Mouse (Mus musculus): ENCODE results near the gene Slc47a2. TPM values are rescaled to one million over a fixed set of nuclear protein-coding genes. Genes with fewer than 3 reads are reported as not detected.

The Slc47a2 gene
- not detected in 2 replicates for polyA plus RNA-seq (2015; fragmentation: Nextera tagmentation; extraction: Ambion mirVana)

GRCm38 (mm10) chr11:61342505-61343420, at the start of gene Slc47a2:
TSS of gene Slc47a2 (minus strand) at chr11:61342860.
- no peaks in the 10 kb centered on the region for H3K9me3 ChIP-seq
- H3K27me3 ChIP-seq = peaks cover 69% of the 10 kb centered on the region
- peak within 1 kb of the TSS; percentile 59; the same call in 1 of the 2 replicates for H3K9ac ChIP-seq
- H3K36me3 ChIP-seq = no peaks in the 10 kb centered on the region
- 3% methylated on average over 61 of the region's 61 CpGs for WGBS
- no peak within 1 kb of the TSS for H3K27ac ChIP-seq
- peak within 1 kb of the TSS; percentile 80 for H3K4me2 ChIP-seq
- peaks cover 12% of the 10 kb centered on the region for H3K4me1 ChIP-seq
- ATAC-seq (ENCODE audit: insufficient number of reproducible peaks, insufficient read depth, low FRiP score, low TSS enrichment, low read depth) = no peak
- peak within 1 kb of the TSS; percentile 45 for H3K4me3 ChIP-seq

GRCm38 (mm10) chr11:61388936-61389335, 46.3 kb upstream of the Slc47a2 start:
- no peak overlapping the region for H3K4me3 ChIP-seq
- H3K27me3 ChIP-seq = no peaks in the 10 kb centered on the region
- WGBS = 77% methylated on average over 4 of the region's 4 CpGs
- H3K4me1 ChIP-seq = 0 out of 2 replicates have a peak, but pooled peaks cover 2% of the 10 kb centered on the region
- no peak overlapping the region for H3K4me2 ChIP-seq
- no peak overlapping the region for H3K9ac ChIP-seq
- H3K36me3 ChIP-seq = no peaks in the 10 kb centered on the region
- ATAC-seq (ENCODE audit: insufficient number of reproducible peaks, insufficient read depth, low FRiP score, low TSS enrichment, low read depth) = no peak
- H3K9me3 ChIP-seq = 0 out of 2 replicates have a peak, but pooled peaks cover 5% of the 10 kb centered on the region
- H3K27ac ChIP-seq = no peak overlapping the region

- Histone ChIP-seq H3K4me3 (no peak overlapping the region), H3K36me3 (no peaks in the 10 kb centered on the region), H3K9me3 (0 out of 2 replicates have a peak, but pooled peaks cover 5% of the 10 kb centered on the region), H3K27ac (no peak overlapping the region), H3K27me3 (no peaks in the 10 kb centered on the region), H3K4me1 (0 out of 2 replicates have a peak, but pooled peaks cover 2% of the 10 kb centered on the region), H3K4me2 (no peak overlapping the region), H3K9ac (no peak overlapping the region)
- 61% methylated on average over 6 of the region's 6 CpGs for WGBS
- no peak for ATAC-seq (ENCODE audit: insufficient number of reproducible peaks, insufficient read depth, low FRiP score, low TSS enrichment, low read depth)
Observed at GRCm38 (mm10) chr11:61388012-61388411, 45.4 kb upstream of the Slc47a2 start.

- H3K36me3 ChIP-seq = no peaks in the 10 kb centered on the region
- WGBS = 71% methylated on average over 6 of the region's 6 CpGs
- ATAC-seq (ENCODE audit: insufficient number of reproducible peaks, insufficient read depth, low FRiP score, low TSS enrichment, low read depth) = no peak
- H3K27ac ChIP-seq = no peak overlapping the region
- H3K9ac ChIP-seq = no peak overlapping the region
- H3K4me3 ChIP-seq = no peak overlapping the region
- H3K9me3 ChIP-seq = 0 out of 2 replicates have a peak, but pooled peaks cover 5% of the 10 kb centered on the region
- H3K4me1 ChIP-seq = 0 out of 2 replicates have a peak, but pooled peaks cover 2% of the 10 kb centered on the region
- H3K4me2 ChIP-seq = no peak overlapping the region
- H3K27me3 ChIP-seq = no peaks in the 10 kb centered on the region
Observed at GRCm38 (mm10) chr11:61387233-61387632, 44.6 kb upstream of the Slc47a2 start.

GRCm38 (mm10) chr11:61385725-61386124, 43.1 kb upstream of the Slc47a2 start:
- 62% methylated on average over 4 of the region's 4 CpGs for WGBS
- H3K4me3 ChIP-seq = no peak overlapping the region
- ATAC-seq (ENCODE audit: insufficient number of reproducible peaks, insufficient read depth, low FRiP score, low TSS enrichment, low read depth) = no peak

GRCm38 (mm10) chr11:61381272-61381671, 38.6 kb upstream of the Slc47a2 start:
- no peak for ATAC-seq (ENCODE audit: insufficient number of reproducible peaks, insufficient read depth, low FRiP score, low TSS enrichment, low read depth)
- H3K4me3 ChIP-seq = no peak overlapping the region

More at GRCm38 (mm10) chr11:61385725-61386124, 43.1 kb upstream of the Slc47a2 start:
- Histone ChIP-seq H3K9ac (no peak overlapping the region), H3K27me3 (peaks cover 3% of the 10 kb centered on the region; the same call in 1 of the 2 replicates), H3K36me3 (no peaks in the 10 kb centered on the region), H3K27ac (no peak overlapping the region), H3K4me2 (no peak overlapping the region), H3K9me3 (no peaks in the 10 kb centered on the region), H3K4me1 (0 out of 2 replicates have a peak, but pooled peaks cover 2% of the 10 kb centered on the region)

GRCm38 (mm10) chr11:61378651-61379050, 36.0 kb upstream of the Slc47a2 start:
- no peak overlapping the region for H3K4me3 ChIP-seq
- no peak overlapping the region for H3K4me2 ChIP-seq
- peaks cover 54% of the 10 kb centered on the region for H3K27me3 ChIP-seq
- 78% methylated on average over 4 of the region's 4 CpGs for WGBS
- no peak overlapping the region for H3K9ac ChIP-seq
- H3K4me1 ChIP-seq = peaks cover 11% of the 10 kb centered on the region
- ATAC-seq (ENCODE audit: insufficient number of reproducible peaks, insufficient read depth, low FRiP score, low TSS enrichment, low read depth) = no peak
- no peaks in the 10 kb centered on the region for H3K9me3 ChIP-seq
- H3K27ac ChIP-seq = no peak overlapping the region
- no peaks in the 10 kb centered on the region for H3K36me3 ChIP-seq

More at GRCm38 (mm10) chr11:61381272-61381671, 38.6 kb upstream of the Slc47a2 start:
- no peak overlapping the region for H3K9ac ChIP-seq
- peaks cover 13% of the 10 kb centered on the region for H3K4me1 ChIP-seq
- H3K9me3 ChIP-seq = no peaks in the 10 kb centered on the region
- H3K27ac ChIP-seq = no peak overlapping the region
- H3K4me2 ChIP-seq = no peak overlapping the region
- peaks cover 41% of the 10 kb centered on the region for H3K27me3 ChIP-seq
- 92% methylated on average over 1 of the region's 1 CpGs for WGBS
- H3K36me3 ChIP-seq = no peaks in the 10 kb centered on the region

GRCm38 (mm10) chr11:61377881-61378613, 35.4 kb upstream of the Slc47a2 start, which contains the start of gene Slc47a1:
TSS of gene Slc47a1 (minus strand) at chr11:61378345.
- H3K4me2 ChIP-seq = peak within 1 kb of the TSS; percentile 71
- no peak for ATAC-seq (ENCODE audit: insufficient number of reproducible peaks, insufficient read depth, low FRiP score, low TSS enrichment, low read depth)
- no peaks in the 10 kb centered on the region for H3K36me3 ChIP-seq
- H3K27ac ChIP-seq = no peak within 1 kb of the TSS
- H3K4me3 ChIP-seq = peak within 1 kb of the TSS; percentile 41
- H3K4me1 ChIP-seq = peaks cover 11% of the 10 kb centered on the region
- no peaks in the 10 kb centered on the region for H3K9me3 ChIP-seq
- H3K27me3 ChIP-seq = peaks cover 54% of the 10 kb centered on the region
- peak within 1 kb of the TSS; percentile 61 for H3K9ac ChIP-seq
- WGBS = 15% methylated on average over 39 of the region's 39 CpGs

GRCm38 (mm10) chr11:61368668-61369067, 26.0 kb upstream of the Slc47a2 start:
- no peak overlapping the region for H3K27ac ChIP-seq
- H3K4me2 ChIP-seq = no peak overlapping the region
- H3K4me3 ChIP-seq = no peak overlapping the region
- 91% methylated on average over 2 of the region's 2 CpGs for WGBS
- no peak for ATAC-seq (ENCODE audit: insufficient number of reproducible peaks, insufficient read depth, low FRiP score, low TSS enrichment, low read depth)
- H3K36me3 ChIP-seq = no peaks in the 10 kb centered on the region
- 0 out of 2 replicates have a peak, but pooled peaks cover 3% of the 10 kb centered on the region for H3K27me3 ChIP-seq
- H3K9ac ChIP-seq = no peak overlapping the region
- no peaks in the 10 kb centered on the region for H3K4me1 ChIP-seq
- H3K9me3 ChIP-seq = no peaks in the 10 kb centered on the region

- H3K27ac ChIP-seq = no peak overlapping the region
- no peak for ATAC-seq (ENCODE audit: insufficient number of reproducible peaks, insufficient read depth, low FRiP score, low TSS enrichment, low read depth)
- 0 out of 2 replicates have a peak, but pooled peaks cover 3% of the 10 kb centered on the region for H3K27me3 ChIP-seq
Observed at GRCm38 (mm10) chr11:61366517-61367273, 24.0 kb upstream of the Slc47a2 start.

GRCm38 (mm10) chr11:61365938-61366337, 23.3 kb upstream of the Slc47a2 start:
- Histone ChIP-seq H3K27ac (no peak overlapping the region), H3K9me3 (no peaks in the 10 kb centered on the region), H3K4me3 (no peak overlapping the region), H3K4me1 (no peaks in the 10 kb centered on the region), H3K9ac (no peak overlapping the region), H3K36me3 (no peaks in the 10 kb centered on the region), H3K27me3 (0 out of 2 replicates have a peak, but pooled peaks cover 3% of the 10 kb centered on the region), H3K4me2 (no peak overlapping the region)
- no peak for ATAC-seq (ENCODE audit: insufficient number of reproducible peaks, insufficient read depth, low FRiP score, low TSS enrichment, low read depth)
- WGBS = 53% methylated on average over 3 of the region's 3 CpGs

More at GRCm38 (mm10) chr11:61366517-61367273, 24.0 kb upstream of the Slc47a2 start:
- Histone ChIP-seq H3K4me3 (no peak overlapping the region), H3K4me2 (no peak overlapping the region), H3K9me3 (no peaks in the 10 kb centered on the region), H3K9ac (no peak overlapping the region), H3K4me1 (no peaks in the 10 kb centered on the region), H3K36me3 (no peaks in the 10 kb centered on the region)
- WGBS = 77% methylated on average over 9 of the region's 9 CpGs
